Mouse (Mus musculus): Measurements from ENCODE around the gene Tmem269. TPM values are rescaled to one million over a fixed set of nuclear protein-coding genes. Genes with fewer than 3 reads are reported as not detected.

Tmem269 gene
- polyA plus RNA-seq, 1 experiment: not detected

DNA sequence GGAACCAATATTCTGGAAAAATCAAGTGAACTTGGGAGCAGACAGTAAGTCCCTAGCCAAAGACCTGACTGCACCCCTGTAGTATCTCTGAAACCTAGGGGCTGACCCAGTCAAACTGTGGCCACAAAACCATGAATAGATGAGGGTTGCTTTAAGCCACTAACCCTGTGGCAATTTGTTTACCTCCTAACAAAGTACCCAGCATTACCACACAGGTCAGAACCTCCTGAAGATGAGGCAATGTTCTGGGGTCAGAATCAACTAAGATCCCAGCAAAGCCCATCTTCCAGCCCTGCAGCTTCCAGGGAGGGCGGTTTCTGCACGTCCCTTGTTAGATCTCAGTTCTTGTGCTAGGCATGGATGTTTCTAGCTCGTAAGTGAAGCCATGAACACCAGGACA is 6.5 kb upstream of the Tmem269 start:
- TF ChIP-seq TAL1 (IDR thresholded peaks at IDR 0.05; ENCODE audit: low read length) (no peak), GATA1 (IDR thresholded peaks at IDR 0.05; ENCODE audit: low read length) (no peak)
- peaks cover 42% of the 10 kb centered on the region for H3K4me1 ChIP-seq (ENCODE audit: control insufficient read depth)
- no peak overlapping the region for H3K4me3 ChIP-seq (replicated peaks)
- peaks cover 46% of the 10 kb centered on the region for H3K36me3 ChIP-seq (ENCODE audit: control insufficient read depth)
- no peaks in the 10 kb centered on the region for H3K27me3 ChIP-seq (ENCODE audit: control insufficient read depth)
- no peaks in the 10 kb centered on the region for H3K9me3 ChIP-seq (ENCODE audit: control insufficient read depth, low read length)

DNA sequence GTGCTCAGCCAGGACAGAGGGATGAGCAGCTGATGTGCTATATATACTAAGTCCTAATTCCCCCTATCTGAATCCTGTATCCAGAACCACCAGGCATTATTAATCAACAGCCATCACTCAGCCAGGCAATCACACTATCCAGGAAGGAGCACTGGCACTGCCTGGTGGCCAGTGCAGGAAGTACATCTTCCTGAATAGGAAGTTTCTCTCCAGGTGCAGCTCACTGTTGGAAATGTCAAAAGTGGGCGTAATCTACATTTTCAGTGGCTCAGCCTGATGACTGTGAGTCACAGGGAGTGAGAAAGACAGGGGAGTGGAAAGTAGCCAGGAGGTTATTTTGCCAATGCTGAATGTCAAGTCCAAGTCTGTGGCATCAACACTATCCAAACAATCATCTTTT is 5.7 kb upstream of the Tmem269 start:
- H3K4me1 ChIP-seq (ENCODE audit: control insufficient read depth): peaks cover 42% of the 10 kb centered on the region
- peaks cover 2% of the 10 kb centered on the region; the same call in 1 of the 2 replicates for H3K27me3 ChIP-seq (ENCODE audit: control insufficient read depth)
- no peaks in the 10 kb centered on the region for H3K9me3 ChIP-seq (ENCODE audit: control insufficient read depth, low read length)
- TF ChIP-seq GATA1 (IDR thresholded peaks at IDR 0.05; ENCODE audit: low read length) (no peak), TAL1 (IDR thresholded peaks at IDR 0.05; ENCODE audit: low read length) (no peak)
- peaks cover 46% of the 10 kb centered on the region for H3K36me3 ChIP-seq (ENCODE audit: control insufficient read depth)
- no peak overlapping the region for H3K4me3 ChIP-seq (replicated peaks)

GRCm38 (mm10) chr4:119216667-119217066 is 1.4 kb downstream of the Tmem269 start:
- Histone ChIP-seq H3K4me1 (ENCODE audit: control insufficient read depth) (no peaks in the 10 kb centered on the region; the same call in 1 of the 2 replicates), H3K27me3 (ENCODE audit: control insufficient read depth) (peaks cover 31% of the 10 kb centered on the region)
- TF ChIP-seq GATA1 (IDR thresholded peaks at IDR 0.05; ENCODE audit: low read length) (no peak), TAL1 (IDR thresholded peaks at IDR 0.05; ENCODE audit: low read length) (no peak)

DNA sequence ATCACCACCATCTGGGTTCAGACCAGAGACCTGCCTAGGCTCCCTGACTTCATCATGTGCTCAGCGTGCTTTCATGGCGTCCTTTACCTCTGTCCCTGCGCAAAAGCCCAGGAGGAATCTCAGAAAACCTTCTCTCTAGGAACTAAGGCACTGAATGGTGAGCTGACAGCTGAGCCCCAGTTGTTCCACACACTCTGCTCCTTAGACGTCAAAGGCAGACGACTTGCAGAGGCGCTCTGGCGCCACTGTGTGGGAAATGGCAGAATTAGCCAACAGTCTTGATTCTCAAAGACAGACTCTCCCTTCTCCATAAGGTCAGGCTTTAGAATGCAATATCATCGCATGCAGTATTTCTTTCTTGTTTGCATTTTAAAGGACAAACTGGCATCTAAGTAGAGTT is 13.3 kb downstream of the Tmem269 start:
- no peaks in the 10 kb centered on the region for H3K9me3 ChIP-seq (ENCODE audit: control insufficient read depth, low read length)
- TF ChIP-seq GATA1 (IDR thresholded peaks at IDR 0.05; ENCODE audit: low read length) (no peak), TAL1 (IDR thresholded peaks at IDR 0.05; ENCODE audit: low read length) (no peak)
- H3K27me3 ChIP-seq (ENCODE audit: control insufficient read depth): peaks cover 2% of the 10 kb centered on the region; the same call in 1 of the 2 replicates
- peaks cover 31% of the 10 kb centered on the region for H3K36me3 ChIP-seq (ENCODE audit: control insufficient read depth)
- peaks cover 22% of the 10 kb centered on the region for H3K4me1 ChIP-seq (ENCODE audit: control insufficient read depth)
- no peak overlapping the region for H3K4me3 ChIP-seq (replicated peaks)

More at GRCm38 (mm10) chr4:119216667-119217066, 1.4 kb downstream of the Tmem269 start:
- no peaks in the 10 kb centered on the region for H3K36me3 ChIP-seq (ENCODE audit: control insufficient read depth)
- no peak overlapping the region for H3K4me3 ChIP-seq (replicated peaks)
- no peaks in the 10 kb centered on the region for H3K9me3 ChIP-seq (ENCODE audit: control insufficient read depth, low read length)

DNA sequence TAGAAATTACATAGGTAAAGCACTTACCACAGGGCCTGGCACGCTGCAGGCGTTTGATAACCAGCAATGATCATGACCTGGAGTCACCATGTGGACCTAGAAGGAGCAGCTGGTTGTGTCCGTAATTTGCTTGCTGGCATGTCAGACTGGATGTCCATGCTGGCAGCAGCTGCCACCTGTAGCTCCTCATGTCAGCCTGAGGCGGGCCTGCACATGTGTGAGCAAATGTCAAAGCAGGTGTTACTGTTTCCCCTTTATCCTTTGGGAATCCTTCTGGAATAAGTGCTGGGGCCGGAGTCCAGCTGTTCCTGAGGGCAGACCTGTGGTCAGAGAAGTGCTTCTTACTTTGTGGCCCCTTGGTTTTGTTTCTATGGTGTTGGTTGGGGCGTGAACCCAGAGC is 19.9 kb downstream of the Tmem269 start:
- peaks cover 63% of the 10 kb centered on the region for H3K36me3 ChIP-seq (ENCODE audit: control insufficient read depth)
- peak overlapping the region; percentile 40 for H3K4me3 ChIP-seq (replicated peaks)
- peaks cover 74% of the 10 kb centered on the region for H3K4me1 ChIP-seq (ENCODE audit: control insufficient read depth)

DNA sequence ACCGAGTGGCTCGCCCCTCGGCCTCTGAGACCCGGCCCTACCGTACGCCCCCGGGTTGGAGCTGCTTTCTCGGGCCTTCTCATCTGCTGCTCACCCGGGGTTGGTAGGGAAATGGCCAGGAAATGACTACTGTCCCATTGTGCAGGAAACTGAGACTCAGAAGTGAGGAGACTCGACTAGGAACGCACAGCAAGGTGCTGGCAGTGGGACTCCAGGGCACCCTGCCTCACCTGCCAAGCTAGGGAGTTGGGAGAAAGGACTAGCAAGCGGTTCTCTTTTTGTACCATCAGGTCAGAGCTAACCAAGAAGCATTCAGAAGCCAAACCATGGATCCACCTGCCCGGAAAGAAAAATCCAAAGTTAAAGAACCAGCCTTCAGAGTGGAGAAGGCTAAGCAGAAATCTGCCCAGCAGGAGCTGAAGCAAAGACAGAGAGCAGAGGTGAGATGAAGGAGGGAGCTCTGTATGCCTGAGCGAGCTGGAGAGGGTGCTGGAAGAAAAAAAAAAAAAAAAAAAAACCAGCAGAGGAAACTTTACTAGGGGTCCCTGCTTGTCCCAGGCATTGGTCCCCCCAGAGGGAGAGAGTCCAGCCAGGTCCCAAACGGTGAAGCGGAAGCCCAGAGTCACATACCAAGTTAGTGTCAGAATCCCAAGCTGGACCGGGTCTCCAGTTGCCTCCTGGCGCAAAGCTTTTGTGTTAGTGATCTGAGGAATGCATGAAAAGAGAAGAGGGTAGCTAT is 22.3 kb downstream of the Tmem269 start:
- H3K36me3 ChIP-seq (ENCODE audit: control insufficient read depth): peaks cover 41% of the 10 kb centered on the region
- H3K27me3 ChIP-seq (ENCODE audit: control insufficient read depth): no peaks in the 10 kb centered on the region
- H3K4me3 ChIP-seq (replicated peaks): peak overlapping the region; percentile 73
- no peak for TF ChIP-seq GATA1 (IDR thresholded peaks at IDR 0.05; ENCODE audit: low read length)
- no peak for TF ChIP-seq TAL1 (IDR thresholded peaks at IDR 0.05; ENCODE audit: low read length)
- H3K9me3 ChIP-seq (ENCODE audit: control insufficient read depth, low read length): no peaks in the 10 kb centered on the region
- H3K4me1 ChIP-seq (ENCODE audit: control insufficient read depth): peaks cover 88% of the 10 kb centered on the region

More for the DNA sequence above, 19.9 kb downstream of the Tmem269 start:
- H3K9me3 ChIP-seq (ENCODE audit: control insufficient read depth, low read length): no peaks in the 10 kb centered on the region
- no peaks in the 10 kb centered on the region for H3K27me3 ChIP-seq (ENCODE audit: control insufficient read depth)
- no peak for TF ChIP-seq TAL1 (IDR thresholded peaks at IDR 0.05; ENCODE audit: low read length)
- no peak for TF ChIP-seq GATA1 (IDR thresholded peaks at IDR 0.05; ENCODE audit: low read length)

DNA sequence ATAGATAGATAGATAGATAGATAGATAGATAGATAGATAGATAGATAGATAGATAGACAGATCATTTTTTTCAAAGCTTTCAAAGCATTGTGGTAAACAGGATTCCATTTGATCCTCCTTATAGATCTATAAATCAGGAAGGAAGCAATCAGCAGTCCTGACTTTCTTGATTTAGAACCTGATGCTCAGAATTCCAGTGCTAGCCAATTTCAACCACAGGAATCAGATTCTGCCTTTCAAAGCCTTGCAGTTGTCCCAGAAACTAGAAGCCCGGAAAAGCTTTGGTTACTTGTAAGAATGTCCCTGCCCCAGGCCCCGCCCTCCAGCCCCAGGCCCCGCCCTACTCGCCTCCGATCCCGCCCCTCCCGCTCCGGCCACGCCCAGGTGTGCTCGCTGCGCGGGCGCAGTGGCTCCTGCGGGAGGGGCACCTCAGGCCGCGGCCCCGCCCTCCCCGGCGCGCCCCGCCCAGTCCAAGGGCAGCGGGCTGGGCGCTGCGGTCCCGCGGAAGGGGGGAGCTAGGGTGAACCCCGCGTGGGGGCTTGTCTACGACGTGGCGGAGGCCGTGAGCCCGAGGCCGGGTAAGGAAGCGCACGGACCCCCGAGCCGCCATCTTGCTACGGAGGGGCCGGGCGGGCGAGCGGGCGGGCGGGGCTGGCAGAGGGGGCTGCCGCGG is 23.0 kb downstream of the Tmem269 start, which contains the start of gene Svbp:
TSS of gene Svbp (plus strand) at position 398 of the 673 bp plus-strand sequence.
- no peak for TF ChIP-seq GATA1 (IDR thresholded peaks at IDR 0.05; ENCODE audit: low read length)
- TF ChIP-seq TAL1 (IDR thresholded peaks at IDR 0.05; ENCODE audit: low read length): no peak
- peaks cover 91% of the 10 kb centered on the region for H3K4me1 ChIP-seq (ENCODE audit: control insufficient read depth)

GRCm38 (mm10) chr4:119192757-119193156 is 25.3 kb downstream of the Tmem269 start:
- H3K4me1 ChIP-seq (ENCODE audit: control insufficient read depth): peaks cover 79% of the 10 kb centered on the region
- no peaks in the 10 kb centered on the region for H3K27me3 ChIP-seq (ENCODE audit: control insufficient read depth)
- TF ChIP-seq GATA1 (IDR thresholded peaks at IDR 0.05; ENCODE audit: low read length) (no peak), TAL1 (IDR thresholded peaks at IDR 0.05; ENCODE audit: low read length) (no peak)
- H3K36me3 ChIP-seq (ENCODE audit: control insufficient read depth): peaks cover 31% of the 10 kb centered on the region
- no peak overlapping the region for H3K4me3 ChIP-seq (replicated peaks)
- H3K9me3 ChIP-seq (ENCODE audit: control insufficient read depth, low read length): no peaks in the 10 kb centered on the region

More for the DNA sequence above, 23.0 kb downstream of the Tmem269 start, which contains the start of gene Svbp:
- Histone ChIP-seq H3K9me3 (ENCODE audit: control insufficient read depth, low read length) (no peaks in the 10 kb centered on the region), H3K4me3 (replicated peaks) (peak within 1 kb of the TSS; percentile 73), H3K27me3 (ENCODE audit: control insufficient read depth) (no peaks in the 10 kb centered on the region), H3K36me3 (ENCODE audit: control insufficient read depth) (peaks cover 36% of the 10 kb centered on the region)

- no peak for TF ChIP-seq TAL1 (IDR thresholded peaks at IDR 0.05; ENCODE audit: low read length)
- no peak for TF ChIP-seq GATA1 (IDR thresholded peaks at IDR 0.05; ENCODE audit: low read length)
- Histone ChIP-seq H3K4me3 (replicated peaks) (peak overlapping the region; percentile 70), H3K9me3 (ENCODE audit: control insufficient read depth, low read length) (no peaks in the 10 kb centered on the region), H3K27me3 (ENCODE audit: control insufficient read depth) (no peaks in the 10 kb centered on the region), H3K36me3 (ENCODE audit: control insufficient read depth) (peaks cover 32% of the 10 kb centered on the region), H3K4me1 (ENCODE audit: control insufficient read depth) (peaks cover 78% of the 10 kb centered on the region)
These were observed 26.7 kb downstream of the Tmem269 start for GRCm38 (mm10) chr4:119191273-119191672.
